Mouse (Mus musculus) MEL (cell line): ENCODE data around the gene Bpifb5.

Experiments used
- CTCF ChIP-seq, 3 experiments: IDR thresholded peaks in 2 of 3; conservative IDR thresholded peaks in 1 of 3; 2 replicates each; pipeline ENCODE4 v1.5.1; 2011 to 2012; ENCODE audit warnings: low read length in 3 of 3, low read depth in 2 of 3, mild to moderate bottlenecking in 2 of 3, improper control_type of control experiment in 1 of 3, inconsistent platforms in 1 of 3, mixed read lengths in 1 of 3, moderate library complexity in 1 of 3; ENCODE audit not compliant: control insufficient read depth in 1 of 3, insufficient read depth in 1 of 3, poor library complexity in 1 of 3, severe bottlenecking in 1 of 3
- E2F4 ChIP-seq: IDR thresholded peaks from 2 replicates; pipeline ENCODE4 v1.6.1; 2011; ENCODE audit warnings: low read depth, low read length, improper control_type of control experiment, borderline replicate concordance

DNA sequence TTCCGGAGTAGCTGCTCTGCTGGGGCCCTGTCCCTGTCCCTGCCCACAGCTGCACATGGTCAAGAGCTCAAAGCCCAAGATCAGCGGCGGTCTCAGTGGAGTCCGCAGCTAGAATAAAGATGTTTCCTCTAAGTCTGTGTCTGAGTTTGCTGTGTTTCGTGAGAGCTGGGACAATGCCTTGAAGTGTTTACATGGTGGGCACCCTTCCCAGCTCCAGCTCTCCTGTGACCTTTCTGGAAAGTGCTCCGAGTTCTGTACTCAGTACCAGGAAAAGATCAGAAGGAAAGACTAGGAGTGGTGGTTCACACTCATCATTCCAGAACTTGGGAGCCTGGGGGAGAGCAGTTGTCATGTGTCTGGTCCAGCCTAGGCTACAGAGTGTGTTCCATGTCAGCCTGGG, 17.2 kb downstream of the Bpifb5 start:
- TF ChIP-seq E2F4 (no peak), CTCF (IDR thresholded peaks at IDR 0.05 in 2 of 3, conservative IDR thresholded peaks at IDR 0.05 in 1 of 3; ENCODE audit: control insufficient read depth in 1 of 3, insufficient read depth in 1 of 3, low read depth in 2 of 3, low read length in 3 of 3, poor library complexity in 1 of 3, severe bottlenecking in 1 of 3) (no peak)
